Mouse (Mus musculus) small intestine, adult 2 months (tissue): ENCODE results near the gene Tmem95. TPM values are rescaled to one million over a fixed set of nuclear protein-coding genes. Genes with fewer than 3 reads are reported as not detected.
A peak's percentile ranks its signal among the peaks of the same experiment; 100 is the strongest.

ENCODE experiments used
- H3K27ac ChIP-seq: fragments of 200-500 bp; 2 replicates; pipeline ENCODE4 v1.5.1; 2012; ENCODE audit warnings: low read depth, low read length, control low read depth, inconsistent platforms; ENCODE audit not compliant: insufficient read depth
- H3K27me3 ChIP-seq: fragments of 200-500 bp; 2 replicates; pipeline ENCODE4 v1.6.1; 2012; ENCODE audit warnings: mild to moderate bottlenecking, moderate library complexity, low read length, inconsistent platforms; ENCODE audit not compliant: control insufficient read depth, insufficient read depth
- H3K36me3 ChIP-seq: fragments of 200-500 bp; 2 replicates; pipeline ENCODE4 v1.6.1; 2012; ENCODE audit warnings: mild to moderate bottlenecking, low read length, control low read depth, inconsistent platforms; ENCODE audit not compliant: control insufficient read depth, insufficient read depth
- H3K4me1 ChIP-seq: fragments of 200-500 bp; 2 replicates; pipeline ENCODE4 v1.6.1; 2012; ENCODE audit warnings: low read length, inconsistent platforms, mixed read lengths; ENCODE audit not compliant: control insufficient read depth, insufficient read depth, insufficient read length
- H3K4me3 ChIP-seq: fragments of 200-500 bp; 2 replicates; pipeline ENCODE4 v1.5.1; 2012; ENCODE audit warnings: low read depth, mild to moderate bottlenecking, control low read depth, inconsistent platforms, low read length, moderate library complexity
- CTCF ChIP-seq: fragments of 200-500 bp; IDR thresholded peaks from 2 replicates; pipeline ENCODE4 v1.5.1; 2012; ENCODE audit warnings: low read depth, mild to moderate bottlenecking, control low read depth, inconsistent platforms, low read length, moderate library complexity, mixed read lengths; ENCODE audit not compliant: insufficient replicate concordance, insufficient read length; ENCODE audit errors: extremely low read depth
- POLR2A ChIP-seq: fragments of 200-500 bp; IDR thresholded peaks from 2 replicates; pipeline ENCODE4 v1.6.1; 2012; ENCODE audit warnings: low read depth, mild to moderate bottlenecking, control low read depth, inconsistent platforms, low read length, moderate library complexity
- WGBS: fragments of 180-500 bp; shearing (Covaris S2); methylation state at CpG from one replicate; pipeline ENCODE4 v1.1.7; 2018; 5-methylcytosine and 5-hydroxymethylcytosine counted together
- polyA plus RNA-seq: library from polyadenylated mRNA; depleted of rRNA; stranded (reverse); fragments of >200 nt; gene quantifications from 2 replicates; pipeline ENCODE4 v1.2.3, GENCODE M21; 2012

The Tmem95 gene
- polyA plus RNA-seq, 1 experiment, result not detected

GRCm38 (mm10) chr11:69878952-69879351 is 1.1 kb upstream of the Tmem95 start:
- Histone ChIP-seq H3K4me3 (0 out of 2 replicates have a peak overlapping the region, but pooled peaks have one; percentile 68), H3K4me1 (peaks cover 11% of the 10 kb centered on the region), H3K27me3 (no peaks in the 10 kb centered on the region), H3K36me3 (no peaks in the 10 kb centered on the region), H3K27ac (no peak overlapping the region)
- WGBS, result 85% methylated on average over 6 of the region's 6 CpGs
- no peak for TF ChIP-seq CTCF

GRCm38 (mm10) chr11:69878399-69878798 is 581 bp upstream of the Tmem95 start:
- Histone ChIP-seq H3K4me3 (no peak overlapping the region), H3K27me3 (no peaks in the 10 kb centered on the region), H3K27ac (no peak overlapping the region), H3K36me3 (no peaks in the 10 kb centered on the region), H3K4me1 (peaks cover 11% of the 10 kb centered on the region)
- 82% methylated on average over 3 of the region's 3 CpGs for WGBS
- TF ChIP-seq CTCF (no peak), POLR2A (no peak)

GRCm38 (mm10) chr11:69876867-69877266 is 951 bp downstream of the Tmem95 start:
- WGBS, result 1% methylated on average over 12 of the region's 12 CpGs
- H3K27ac ChIP-seq, result peak overlapping the region; percentile 17; the same call in 1 of the 2 replicates
- no peak overlapping the region for H3K4me3 ChIP-seq
- H3K4me1 ChIP-seq, result peaks cover 11% of the 10 kb centered on the region
- no peaks in the 10 kb centered on the region for H3K36me3 ChIP-seq
- no peaks in the 10 kb centered on the region for H3K27me3 ChIP-seq
- TF ChIP-seq CTCF, result peak; percentile 90
- no peak for TF ChIP-seq POLR2A

GRCm38 (mm10) chr11:69876186-69876585 is 1.6 kb downstream of the Tmem95 start:
- WGBS, result 41% methylated on average over 7 of the region's 7 CpGs
- Histone ChIP-seq H3K27me3 (no peaks in the 10 kb centered on the region), H3K36me3 (no peaks in the 10 kb centered on the region), H3K27ac (peak overlapping the region; percentile 17; the same call in 1 of the 2 replicates), H3K4me1 (peaks cover 5% of the 10 kb centered on the region), H3K4me3 (no peak overlapping the region)
- TF ChIP-seq CTCF, result no peak
- no peak for TF ChIP-seq POLR2A

- 89% methylated on average over 4 of the region's 4 CpGs for WGBS
- TF ChIP-seq POLR2A (no peak), CTCF (no peak)
These were observed 5.4 kb downstream of the Tmem95 start for GRCm38 (mm10) chr11:69872451-69872850.

GRCm38 (mm10) chr11:69871822-69872221 is 6.0 kb downstream of the Tmem95 start:
- Histone ChIP-seq H3K27ac (no peak overlapping the region), H3K36me3 (no peaks in the 10 kb centered on the region), H3K4me1 (peaks cover 4% of the 10 kb centered on the region), H3K27me3 (no peaks in the 10 kb centered on the region; the same call in 1 of the 2 replicates), H3K4me3 (no peak overlapping the region)
- no peak for TF ChIP-seq POLR2A
- TF ChIP-seq CTCF, result no peak
- WGBS, result 91% methylated on average over 7 of the region's 7 CpGs

More at GRCm38 (mm10) chr11:69872451-69872850, 5.4 kb downstream of the Tmem95 start:
- Histone ChIP-seq H3K4me3 (no peak overlapping the region), H3K27ac (no peak overlapping the region), H3K27me3 (no peaks in the 10 kb centered on the region; the same call in 1 of the 2 replicates), H3K4me1 (peaks cover 4% of the 10 kb centered on the region; the same call in 1 of the 2 replicates), H3K36me3 (no peaks in the 10 kb centered on the region)

- H3K4me1 ChIP-seq, result peaks cover 4% of the 10 kb centered on the region
- no peaks in the 10 kb centered on the region for H3K36me3 ChIP-seq
- H3K27ac ChIP-seq, result no peak overlapping the region
- H3K27me3 ChIP-seq, result no peaks in the 10 kb centered on the region; the same call in 1 of the 2 replicates
- TF ChIP-seq POLR2A (no peak), CTCF (no peak)
- 68% methylated on average over 2 of the region's 2 CpGs for WGBS
- H3K4me3 ChIP-seq, result no peak overlapping the region
These were observed 7.3 kb downstream of the Tmem95 start for GRCm38 (mm10) chr11:69870289-69871069.
